Mouse (Mus musculus) brain, embryonic 14.5 days (tissue): Measurements from ENCODE around the gene Mog. TPM values are rescaled to one million over a fixed set of nuclear protein-coding genes. Genes with fewer than 3 reads are reported as not detected.
"Not testable (repeated sequence)": the region's sequence is repeated elsewhere in the genome, so short reads cannot be mapped to it uniquely, and the experiment has no call there.

ENCODE experiments used
- DNase-seq: peaks from one replicate; pipeline ENCODE4 v3.0.0-alpha.2; 2011; ENCODE audit warnings: low read depth
- CTCF ChIP-seq: fragments of 200-500 bp; IDR thresholded peaks from 2 replicates; pipeline ENCODE4 v1.5.1; 2012; ENCODE audit warnings: inconsistent platforms, mild to moderate bottlenecking, moderate library complexity, borderline replicate concordance; ENCODE audit not compliant: insufficient read depth, insufficient read length; ENCODE audit errors: extremely low read depth
- POLR2A ChIP-seq: fragments of 200-500 bp; IDR thresholded peaks from 2 replicates; pipeline ENCODE4 v1.6.1; 2012; ENCODE audit warnings: mild to moderate bottlenecking, inconsistent platforms, borderline replicate concordance; ENCODE audit not compliant: poor library complexity, insufficient read depth, insufficient read length, severe bottlenecking; ENCODE audit errors: extremely low read depth
- polyA plus RNA-seq: library from polyadenylated mRNA; depleted of rRNA; stranded (reverse); fragments of >200 nt; gene quantifications from 2 replicates; pipeline ENCODE4 v1.2.3, GENCODE M21; 2012

Mog gene
- polyA plus RNA-seq, 1 experiment = not detected

DNA sequence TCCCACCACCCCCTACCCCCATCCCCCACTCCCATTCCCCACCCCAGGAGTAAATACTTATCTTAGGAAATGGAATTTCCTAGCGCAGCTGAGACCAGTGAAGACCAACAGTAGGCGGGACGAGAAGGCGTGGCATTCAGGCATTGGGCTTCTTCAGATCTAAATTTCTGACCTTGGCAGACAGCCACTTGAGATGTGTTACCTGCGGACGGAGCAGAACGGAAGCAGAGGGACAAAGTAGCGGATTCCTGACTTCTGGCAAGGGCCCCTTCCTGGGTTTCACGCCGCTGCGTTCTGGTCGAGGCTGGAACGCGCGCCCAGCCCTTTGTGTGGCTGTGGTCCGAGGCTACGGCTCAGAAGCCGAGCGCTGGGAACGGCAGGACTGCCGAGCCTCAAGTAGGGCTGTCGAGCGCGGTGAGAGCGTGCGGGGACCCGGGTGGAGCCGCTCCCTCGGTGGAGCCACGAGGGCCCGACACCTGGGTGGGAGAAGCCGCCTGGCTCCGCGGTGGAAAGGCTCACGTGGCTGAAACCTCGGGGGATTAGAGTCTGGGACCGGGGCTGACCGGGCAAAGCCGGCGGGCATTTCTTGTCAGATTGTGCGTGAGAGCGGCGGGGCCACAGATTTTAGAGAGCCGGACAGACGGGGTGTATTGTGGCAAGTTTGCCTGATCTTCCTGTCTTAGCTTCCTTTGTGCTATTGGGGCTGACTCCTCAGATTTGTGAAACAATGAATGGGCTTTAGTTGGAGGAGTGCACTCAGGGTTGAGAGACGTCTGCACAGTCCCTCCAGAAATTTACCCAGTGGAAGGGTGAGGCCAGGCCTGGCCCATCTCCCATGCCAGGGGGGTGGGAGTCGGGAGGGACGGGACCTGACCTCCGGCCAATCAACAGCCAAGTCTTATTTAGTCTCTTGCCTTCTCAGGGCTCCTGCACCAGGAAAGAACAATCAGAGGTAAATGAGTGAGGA is 20.6 kb downstream of the Mog start:
- TF ChIP-seq POLR2A (peak; percentile 43; the same call in 1 of the 2 replicates), CTCF (no peak)
- peak; percentile 95 for DNase-seq

DNA sequence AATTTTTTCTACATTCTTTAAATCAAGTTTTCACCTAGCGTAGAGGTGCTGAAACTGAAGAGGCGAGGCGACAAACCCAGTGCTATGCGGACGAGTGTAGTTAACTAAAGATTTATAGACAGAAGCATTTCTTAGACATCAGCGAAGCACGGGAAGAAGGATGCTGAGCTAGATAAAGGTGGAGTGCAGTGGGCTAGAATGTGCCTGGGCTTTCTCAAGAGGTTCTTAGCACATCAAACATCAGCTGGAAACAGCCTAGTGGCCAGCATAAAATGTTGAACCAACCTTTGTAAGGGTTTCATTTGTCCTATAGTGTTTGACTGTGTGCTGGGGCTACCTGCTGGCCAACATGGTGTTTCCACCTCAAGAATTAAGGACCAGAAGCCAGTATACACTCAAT is 22.3 kb downstream of the Mog start, which contains the start of gene Zfp57:
TSS of gene Zfp57 (plus strand) at position 301 of the 400 bp plus-strand sequence.
- no peak for DNase-seq
- TF ChIP-seq CTCF (no peak), POLR2A (no peak)

DNA sequence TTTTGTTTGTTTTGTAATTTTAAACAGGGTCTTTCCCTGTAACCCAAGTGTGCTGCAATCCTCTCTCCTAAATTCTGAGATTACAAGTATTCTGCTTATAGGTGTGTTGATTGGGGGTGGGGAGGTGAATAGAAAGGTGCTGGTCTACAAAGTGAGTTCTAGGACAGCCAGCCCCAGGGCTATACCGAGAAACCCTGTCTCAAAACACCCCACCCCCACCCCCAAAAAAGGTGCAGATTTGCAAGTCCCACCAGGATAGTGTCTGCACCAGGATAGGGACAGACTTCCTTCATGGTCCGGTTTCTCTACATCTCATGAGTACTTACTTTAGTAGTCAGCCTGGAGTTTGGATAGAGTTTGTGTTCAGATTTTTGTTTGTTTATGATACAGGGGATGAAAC is 24.7 kb downstream of the Mog start:
- no peak for DNase-seq
- TF ChIP-seq POLR2A (no peak), CTCF (no peak)

DNA sequence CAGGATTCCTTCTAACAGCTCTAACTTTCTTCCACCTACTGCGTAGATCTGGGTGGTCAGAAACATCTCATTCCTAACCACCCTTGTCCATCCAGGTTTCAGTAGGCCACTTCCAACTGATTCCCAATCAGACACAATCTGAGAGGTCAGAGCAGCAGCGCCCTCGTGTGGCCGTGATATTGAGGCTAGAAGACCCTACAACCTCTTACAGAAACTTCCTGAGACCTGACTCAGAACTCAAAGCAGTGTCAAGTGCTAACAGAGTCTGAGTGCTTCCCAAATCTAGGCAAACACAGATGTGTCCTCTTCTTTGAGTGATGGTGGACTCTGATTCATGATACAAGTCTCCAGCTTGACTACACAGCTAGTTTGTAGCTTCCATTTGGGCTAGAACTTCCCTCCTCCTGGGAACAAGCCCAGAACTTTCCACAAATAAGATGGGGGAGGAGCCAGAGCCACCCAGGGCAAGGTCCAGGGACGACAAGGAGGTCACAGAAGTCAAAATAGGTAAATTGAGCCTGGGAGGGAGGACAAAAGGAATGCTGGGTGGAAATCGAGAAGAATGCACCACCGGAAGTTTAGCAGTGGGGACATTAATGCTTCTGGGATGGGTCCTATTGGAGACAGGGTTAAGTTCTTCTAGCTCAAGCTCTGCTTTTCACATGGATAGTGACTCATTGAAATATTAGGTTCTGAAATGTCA is 26.0 kb downstream of the Mog start:
- DNase-seq = peak; percentile 85
- TF ChIP-seq POLR2A (no peak), CTCF (peak; percentile 80)

DNA sequence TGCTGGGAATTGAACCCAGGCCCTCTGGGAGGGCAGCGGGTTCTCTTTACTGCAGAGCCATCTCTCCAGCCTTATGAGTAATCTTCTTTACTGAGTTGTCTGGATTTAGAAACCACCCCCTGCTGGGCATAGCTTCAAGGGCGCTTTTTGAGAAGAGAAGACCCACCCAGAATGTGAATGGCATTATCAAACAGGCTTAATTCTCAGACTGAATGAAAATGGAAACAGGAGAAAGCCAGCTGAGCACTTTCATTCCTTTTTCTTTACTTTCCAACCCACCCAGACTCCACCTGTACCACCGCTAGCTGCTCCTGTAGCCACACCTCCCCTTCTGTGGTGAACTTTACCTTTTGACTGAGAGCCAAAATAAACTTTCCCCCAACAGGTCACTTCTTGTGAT is 27.8 kb downstream of the Mog start:
- DNase-seq = no peak
- TF ChIP-seq CTCF (no peak), POLR2A (no peak)

DNA sequence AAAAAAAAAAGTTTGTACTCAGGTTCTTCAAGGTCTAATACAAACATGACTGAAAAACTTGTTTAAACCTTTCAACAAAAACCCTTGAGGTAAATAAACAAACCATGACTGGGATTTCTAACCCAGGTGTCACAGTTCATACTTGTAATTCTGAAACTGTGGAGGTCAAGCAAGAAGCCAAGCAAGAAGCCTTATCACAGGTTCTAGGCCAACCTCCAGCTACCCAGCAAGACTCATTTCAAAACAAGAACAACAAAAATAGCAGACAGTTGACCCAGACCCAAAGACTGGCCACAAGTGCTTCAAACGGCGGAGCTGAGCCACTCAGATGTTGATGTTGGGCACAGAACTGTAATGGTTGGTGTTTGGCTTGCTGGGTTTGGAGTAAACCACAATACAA is 28.7 kb downstream of the Mog start:
- DNase-seq = no peak
- TF ChIP-seq CTCF (no peak), POLR2A (no peak)

DNA sequence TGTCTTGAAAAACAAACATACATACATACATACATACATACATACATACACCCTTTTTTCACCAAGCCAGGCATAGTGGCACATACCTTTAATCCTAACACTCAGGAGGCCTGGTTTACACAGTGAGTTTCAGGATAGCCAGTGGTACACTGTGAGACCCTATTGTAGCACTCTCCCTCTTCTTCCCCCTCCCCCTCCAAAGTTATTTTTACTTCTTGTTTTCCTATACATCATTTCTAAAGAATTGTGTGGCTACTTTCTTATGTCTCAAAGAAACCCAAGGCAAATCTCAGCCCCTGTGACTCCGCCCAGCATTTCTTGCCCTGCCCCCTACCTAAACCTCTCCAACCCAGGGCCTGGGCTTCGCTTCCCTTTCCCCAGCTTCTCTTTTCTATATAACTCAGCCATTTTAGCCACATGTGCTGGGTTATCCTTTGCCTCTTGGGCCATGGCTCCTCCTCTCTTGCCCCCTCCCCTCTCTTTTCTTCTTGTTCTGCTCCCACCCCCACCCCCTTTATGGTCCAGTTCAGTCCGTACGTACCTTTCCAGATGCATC is 29.4 kb downstream of the Mog start:
- no peak for DNase-seq
- no peak for TF ChIP-seq POLR2A
- no peak for TF ChIP-seq CTCF

DNA sequence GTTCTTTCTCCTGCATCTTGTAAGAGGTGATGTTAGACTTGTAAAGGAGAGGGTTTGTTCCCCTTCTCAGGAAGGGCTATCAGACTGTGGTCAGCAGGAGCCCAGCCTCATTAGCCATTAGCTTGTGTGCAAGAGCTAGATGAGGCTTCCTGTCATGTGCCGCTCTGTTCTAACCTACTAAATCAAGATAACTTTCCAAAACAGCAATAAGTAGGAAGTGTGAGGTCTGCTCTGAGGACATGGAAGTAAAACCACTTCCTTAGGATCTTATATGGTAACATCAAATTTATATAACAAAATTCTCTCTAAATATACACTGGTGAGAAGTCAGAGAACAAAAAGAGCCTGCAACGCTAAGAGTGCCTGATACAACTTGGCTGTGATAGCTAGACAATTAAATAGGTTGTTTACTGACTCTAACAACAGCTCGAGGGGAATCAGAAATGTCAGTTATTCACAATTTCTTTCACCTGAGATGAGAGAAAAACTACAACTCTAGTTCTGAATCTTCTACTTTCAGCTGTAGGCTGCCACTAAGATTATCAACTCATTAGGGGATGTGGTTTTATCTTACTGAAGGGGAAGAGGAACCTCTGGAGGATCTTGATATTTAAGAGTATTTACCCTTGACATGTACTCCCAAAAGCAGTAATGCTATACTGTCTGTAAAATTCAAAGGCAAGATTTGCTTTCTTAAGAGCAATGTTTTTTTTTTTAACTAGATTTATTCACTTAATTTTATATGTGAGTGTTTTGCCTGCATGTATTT is 30.7 kb downstream of the Mog start:
- TF ChIP-seq POLR2A (no peak), CTCF (no peak)

DNA sequence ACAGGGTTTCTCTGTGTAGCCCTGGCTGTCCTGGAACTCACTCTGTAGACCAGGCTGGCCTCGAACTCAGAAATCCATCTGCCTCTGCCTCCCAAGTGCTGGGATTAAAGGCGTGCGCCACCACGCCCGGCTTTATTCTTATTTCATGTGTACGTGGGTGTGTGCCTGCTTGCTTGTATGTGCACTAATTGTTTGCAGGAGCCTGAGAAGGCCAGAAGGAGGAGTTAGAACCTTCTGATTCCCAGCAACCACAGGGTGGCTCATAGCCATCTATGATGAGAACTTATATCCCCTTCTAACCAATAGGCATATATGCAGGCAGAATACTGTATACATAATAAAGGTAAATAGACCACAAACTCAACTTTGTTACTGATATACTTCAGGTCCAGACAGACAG is 32.6 kb downstream of the Mog start:
- DNase-seq = not testable (repeated sequence)

More for the DNA sequence above, 30.7 kb downstream of the Mog start:
- no peak for DNase-seq

DNA sequence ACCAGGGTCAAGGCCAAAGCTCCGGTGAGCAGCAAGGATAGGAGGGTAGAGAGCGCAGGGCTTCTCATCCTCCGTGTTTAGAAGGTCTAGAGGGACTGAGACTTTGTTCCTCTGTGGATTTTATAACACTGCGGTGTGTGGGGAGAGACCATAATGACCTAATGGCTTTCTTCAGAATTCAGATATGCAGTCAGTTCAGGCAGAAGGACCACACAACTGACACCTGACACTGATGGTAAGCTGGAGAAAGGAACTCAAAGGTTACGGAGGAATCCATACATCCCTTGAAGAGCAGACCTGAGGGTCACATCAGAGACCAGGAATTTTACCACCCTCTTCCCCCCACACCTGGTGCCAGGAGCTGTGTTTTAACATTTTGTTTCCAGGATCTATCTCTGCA is 33.8 kb downstream of the Mog start, which contains the start of gene H2-M5:
TSS of gene H2-M5 (minus strand) at position 101 of the 400 bp plus-strand sequence.
- TF ChIP-seq CTCF = no peak
- TF ChIP-seq POLR2A = no peak
- no peak for DNase-seq

DNA sequence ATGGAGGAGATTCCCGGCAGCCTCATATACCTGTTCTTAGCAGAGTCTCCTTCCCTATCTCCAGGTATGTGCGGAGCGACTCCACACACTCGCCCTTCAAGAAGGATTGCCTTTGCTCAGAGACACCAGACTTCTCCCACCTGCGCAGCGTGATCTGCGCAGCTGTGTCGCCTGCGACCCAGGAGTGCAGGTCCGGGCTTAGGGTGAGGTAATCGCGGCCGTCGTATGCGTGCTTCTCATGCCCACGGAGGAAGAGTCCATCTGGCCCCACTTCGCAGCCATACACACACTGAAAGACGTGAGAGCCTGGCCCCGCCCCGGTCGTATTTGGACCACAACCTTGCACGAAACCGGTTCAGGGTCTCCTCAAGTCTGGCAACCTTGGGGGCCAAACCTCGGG is 34.7 kb downstream of the Mog start:
- no peak for TF ChIP-seq CTCF
- no peak for TF ChIP-seq POLR2A
- DNase-seq = no peak
